Comparison of ENCODE assay signal across 7 mouse cellular contexts in genomic region chr2:175206732-175207131, GRCm38 (mm10). TPM values are rescaled to one million over a fixed set of nuclear protein-coding genes. Genes with fewer than 3 reads are reported as not detected.
DNase-seq lines count a peak whose midpoint lies in the region; ATAC-seq and TF ChIP-seq lines count a peak whose summit lies in the region.
"Not testable (repeated sequence)": the region's sequence is repeated elsewhere in the genome, so short reads cannot be mapped to it uniquely, and the experiment has no call there.

TSS of gene Gm14391 (minus strand) at chr2:175206917.

- not testable (repeated sequence) for TF ChIP-seq POLR2A in cerebellum, adult 2 months (IDR thresholded peaks at IDR 0.05; ENCODE audit: borderline replicate concordance, insufficient read depth, low read length); heart, adult 2 months (IDR thresholded peaks at IDR 0.05; ENCODE audit: insufficient read depth, low read depth, low read length)

- not testable (repeated sequence) for H3K4me1 ChIP-seq in cerebellum, adult 2 months (ENCODE audit: control insufficient read depth, insufficient read depth, low read length); heart, adult 2 months (ENCODE audit: control insufficient read depth, insufficient read depth, low read length); hindbrain, embryonic 16.5 days (ENCODE audit: control insufficient read depth, insufficient read depth, low read depth, low read length)

- not testable (repeated sequence) for TF ChIP-seq EP300 in heart, adult 2 months (IDR thresholded peaks at IDR 0.05; ENCODE audit: insufficient read depth, low read depth, low read length)

- H3K79me2 ChIP-seq in heart, adult 2 months (replicated peaks; ENCODE audit: control insufficient read depth, insufficient read depth, low read length): not testable (repeated sequence)

- H3K9me3 ChIP-seq in hindbrain, embryonic 16.5 days (ENCODE audit: control insufficient read depth, low read length): not testable (repeated sequence)

- not testable (repeated sequence) for TF ChIP-seq CTCF in cerebellum, adult 2 months (IDR thresholded peaks at IDR 0.05; ENCODE audit: borderline replicate concordance, insufficient read depth, low read depth, low read length); heart, adult 2 months (IDR thresholded peaks at IDR 0.05)

- not testable (repeated sequence) for DNase-seq in cerebellum, adult 2 months; gastrocnemius, adult 18-20 months (ENCODE audit: low spot score); heart, adult 2 months; left cerebral cortex, postnatal 10 days (ENCODE audit: extremely low spot score in 1 of 2, low spot score in 2 of 2)

- H3K27ac ChIP-seq in cerebellum, adult 2 months (ENCODE audit: insufficient read depth, low read length); heart, adult 2 months; hindbrain, embryonic 16.5 days (ENCODE audit: low read depth, low read length): not testable (repeated sequence)

- H3K4me3 ChIP-seq in cerebellum, adult 2 months (replicated peaks; ENCODE audit: insufficient read depth, low read depth, low read length); heart, adult 2 months; hindbrain, embryonic 16.5 days (ENCODE audit: low read length): not testable (repeated sequence)

- H3K36me3 ChIP-seq in heart, adult 2 months (ENCODE audit: control insufficient read depth, insufficient read depth, low read length); hindbrain, embryonic 16.5 days (ENCODE audit: control insufficient read depth, insufficient read depth, low read length): not testable (repeated sequence)

- not testable (repeated sequence) for H3K4me2 ChIP-seq in hindbrain, embryonic 16.5 days (ENCODE audit: low read length)

- H3K9ac ChIP-seq in heart, adult 2 months (ENCODE audit: low read depth, low read length); hindbrain, embryonic 16.5 days (ENCODE audit: low read depth, low read length): not testable (repeated sequence)

- not testable (repeated sequence) for H3K27me3 ChIP-seq in cerebellum, adult 2 months (ENCODE audit: control insufficient read depth, insufficient read depth, low read length); heart, adult 2 months (ENCODE audit: control insufficient read depth, insufficient read depth, low read length); hindbrain, embryonic 16.5 days (replicated peaks; ENCODE audit: control insufficient read depth, insufficient read depth, low read length)

- intact Hi-C loops in heart, adult 2 months (cut with DNase I); left cerebral cortex, postnatal 10 days (cut with DNase I): not testable (repeated sequence)

- no CpG with 5 or more reads among the region's 7 CpGs for WGBS in cerebellum, adult 2 months
- WGBS in heart, adult 2 months: no CpG with 5 or more reads among the region's 7 CpGs
- WGBS in hindbrain, embryonic 16.5 days: no CpG with 5 or more reads among the region's 7 CpGs

- peak; percentile 63 for ATAC-seq in activated CD4-positive, CD25-positive, alpha-beta regulatory T cell, adult 4 months
- not testable (repeated sequence) for ATAC-seq in hindbrain, embryonic 16.5 days
- ATAC-seq in megakaryocyte-erythroid progenitor cell, adult 5-6 weeks (replicated peaks; ENCODE audit: low FRiP score, low TSS enrichment, poor library complexity, severe bottlenecking): 0 out of 2 replicates have a peak, but pooled peaks have one; percentile 67

RNA-seq across cellular contexts. Expression of gene Gm14391, which starts in this region (rescaled TPM):
- polyA plus RNA-seq in activated CD4-positive, CD25-positive, alpha-beta regulatory T cell, adult 4 months (2017; shearing (Covaris generic)): 1 to 10 TPM; 4.7 to 6.8 TPM
- 18.7 and 19.4 TPM in 2 replicates for polyA plus RNA-seq in cerebellum, adult 2 months (2012; rRNA removed)
- 10 to 100 TPM; 51.7 to 58.7 TPM for total RNA-seq in gastrocnemius, adult 18-20 months (2021)
- total RNA-seq in heart, adult 2 months (2021): 10 to 100 TPM; 65.8 to 72.9 TPM
- polyA plus RNA-seq in heart, adult 2 months (2012; rRNA removed): 4.2 and 10.5 TPM in 2 replicates
- polyA plus RNA-seq in hindbrain, embryonic 16.5 days (2015; fragmentation: Nextera tagmentation; extraction: Ambion mirVana): 10.8 and 11.9 TPM in 2 replicates
- total RNA-seq in left cerebral cortex, postnatal 10 days (2021): 10 to 100 TPM; 84.8 to 86.5 TPM
- total RNA-seq in megakaryocyte-erythroid progenitor cell, adult 5-6 weeks (2014; fragmentation: Nextera tagmentation): 16.4 and 28.5 TPM in 2 replicates
- 15.6 and 26.4 TPM in 2 replicates for total RNA-seq in megakaryocyte-erythroid progenitor cell, adult 5-6 weeks (2017)
